Mouse (Mus musculus): ENCODE results near the gene Olfr986.

The Olfr986 gene

DNA sequence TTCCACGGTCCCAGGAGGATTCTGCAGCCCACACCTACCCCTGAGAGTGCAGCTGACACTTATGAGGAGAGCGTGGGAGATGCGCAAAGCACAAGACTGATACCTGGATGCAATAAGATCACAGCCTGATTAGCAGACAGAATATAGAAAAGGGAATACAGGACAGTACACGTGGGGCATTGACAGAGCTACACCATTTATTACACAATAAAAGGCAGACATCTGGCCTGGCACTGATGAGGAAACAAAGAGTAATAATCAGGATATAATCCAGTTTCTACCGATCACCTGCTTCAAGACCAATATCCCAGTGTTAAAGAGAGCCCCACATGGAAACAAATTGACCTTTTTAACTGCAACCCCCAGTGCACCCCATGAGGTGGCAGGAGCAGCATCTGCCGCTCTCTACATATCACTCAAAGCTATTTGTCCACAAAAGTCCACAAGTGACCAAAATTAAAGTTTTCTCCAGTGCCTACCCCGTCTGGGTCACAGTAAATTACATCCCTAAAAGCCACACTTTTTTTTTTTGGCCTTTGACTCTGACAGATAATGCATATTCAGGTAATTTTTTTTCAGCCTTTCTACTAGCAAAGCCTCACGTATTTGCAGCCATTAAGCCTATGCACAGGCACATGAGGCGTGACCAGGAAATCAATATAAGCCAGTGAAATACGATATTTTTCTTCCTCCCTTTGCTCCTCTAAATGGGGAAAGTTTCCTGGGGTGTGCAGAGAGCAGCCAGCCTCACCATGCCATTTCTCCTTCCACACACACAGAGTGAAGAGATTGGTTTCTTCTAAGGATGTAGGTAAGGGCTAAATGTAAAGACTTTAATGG lies 53.7 kb downstream of the Olfr986 start:
- DNase-seq (ENCODE audit: low spot score in 2 of 2), result no peak

DNA sequence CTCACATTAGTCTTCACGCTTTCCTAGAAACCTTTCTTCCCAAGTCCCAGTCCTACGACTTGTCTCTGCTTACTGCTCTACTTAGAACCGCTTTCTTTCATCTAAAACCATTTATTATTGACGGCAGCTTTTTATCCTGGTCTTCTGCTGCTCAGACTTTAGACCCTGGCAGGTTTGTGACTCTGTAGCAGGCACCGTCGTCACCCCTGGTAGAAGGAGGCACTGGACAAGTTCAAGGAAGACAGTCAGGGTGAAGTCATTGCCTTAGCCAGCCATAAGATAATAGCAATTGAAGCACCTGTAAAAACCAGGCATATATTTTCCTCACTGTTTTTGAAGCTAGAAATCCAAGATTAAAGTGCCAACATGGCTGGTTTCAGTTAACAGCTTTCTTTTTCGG lies 54.5 kb downstream of the Olfr986 start:
- DNase-seq (ENCODE audit: low spot score in 2 of 2), result no peak

All from natural killer cell, adult 2 months (primary cell).